Mouse (Mus musculus): ENCODE measurements around the gene Vps54.
"Not testable (repeated sequence)": the region's sequence is repeated elsewhere in the genome, so short reads cannot be mapped to it uniquely, and the experiment has no call there.

- not testable (repeated sequence) for TF ChIP-seq POLR2A, CTCF (IDR thresholded peaks at IDR 0.05; ENCODE audit: extremely low read depth, insufficient read depth, low read length)
Measured at GRCm38 (mm10) chr11:21191821-21192220, 47.3 kb upstream of the Vps54 start.
